Mouse (Mus musculus) kidney, embryonic 16.5 days (tissue): ENCODE measurements around the gene Ccdc142. TPM values are rescaled to one million over a fixed set of nuclear protein-coding genes. Genes with fewer than 3 reads are reported as not detected.

Experiments used
- ATAC-seq: fragments of 200-750 bp; cut with Nextera tagmentation; 2 replicates; pipeline ENCODE4 v1.8.0; 2017; ENCODE audit warnings: moderate TSS enrichment; ENCODE audit not compliant: low FRiP score, low TSS enrichment
- H3K27ac ChIP-seq: fragments of 300-500 bp; sonication (generic); 2 replicates; pipeline ENCODE4 v1.5.1; 2014; ENCODE audit warnings: low read length
- H3K27me3 ChIP-seq: fragments of 300-500 bp; sonication (generic); 2 replicates; pipeline ENCODE4 v1.6.1; 2014; ENCODE audit warnings: low read length, control low read depth, mixed read lengths; ENCODE audit not compliant: insufficient read depth
- H3K36me3 ChIP-seq: fragments of 300-500 bp; sonication (generic); 2 replicates; pipeline ENCODE4 v1.6.1; 2014; ENCODE audit warnings: low read length, control low read depth, mixed read lengths; ENCODE audit not compliant: insufficient read depth
- H3K4me1 ChIP-seq: fragments of 300-500 bp; sonication (generic); 2 replicates; pipeline ENCODE4 v1.6.1; 2014; ENCODE audit warnings: low read length, control low read depth, mixed read lengths; ENCODE audit not compliant: insufficient read depth
- H3K4me2 ChIP-seq: fragments of 300-500 bp; sonication (generic); replicated peaks from 2 replicates; pipeline ENCODE4 v1.6.1; 2014; ENCODE audit warnings: low read depth, low read length
- H3K4me3 ChIP-seq: fragments of 300-500 bp; sonication (generic); 2 replicates; pipeline ENCODE4 v1.5.1; 2014; ENCODE audit warnings: mild to moderate bottlenecking, low read length
- H3K9ac ChIP-seq: fragments of 300-500 bp; sonication (generic); replicated peaks from 2 replicates; pipeline ENCODE4 v1.6.1; 2014; ENCODE audit warnings: low read length
- H3K9me3 ChIP-seq: fragments of 300-500 bp; sonication (generic); 2 replicates; pipeline ENCODE4 v1.6.1; 2016; ENCODE audit warnings: low read length, control low read depth
- WGBS: fragments of 180-500 bp; shearing (Covaris S2); extraction: QIAGEN DNeasy Blood & Tissue Kit; methylation state at CpG from one replicate; pipeline ENCODE4 v1.1.7; 2014; 5-methylcytosine and 5-hydroxymethylcytosine counted together
- polyA plus RNA-seq: library from polyadenylated mRNA; unstranded; fragments of >200 nt; fragmentation: Nextera tagmentation; extraction: Ambion mirVana; gene quantifications from 2 replicates; pipeline ENCODE4 v1.2.1, GENCODE M21; 2015

The Ccdc142 gene
- 3.5 and 3.9 TPM in 2 replicates for polyA plus RNA-seq

DNA sequence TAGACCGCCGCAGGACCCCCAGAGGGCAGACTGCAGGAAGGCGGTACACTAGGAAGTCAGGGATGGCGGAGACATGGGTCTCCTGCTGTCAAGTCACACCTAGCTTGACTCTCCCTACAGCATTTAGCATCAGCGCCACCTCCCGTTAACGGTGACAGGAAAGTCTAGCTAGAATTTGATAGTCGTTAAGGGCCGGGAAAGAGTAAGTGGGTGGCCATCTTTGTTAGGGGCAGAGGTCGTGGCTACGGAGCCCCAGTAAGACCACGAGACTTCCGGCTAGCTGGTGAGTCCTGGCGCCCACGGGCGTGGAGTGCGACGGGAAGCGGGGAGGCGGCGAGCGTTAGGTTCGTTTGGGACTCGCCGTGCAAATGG is at the start of gene Ccdc142, which contains the start of gene Gm42688:
TSS of gene Ccdc142 (plus strand) at position 286 of the 372 bp plus-strand sequence.
TSS of gene Gm42688 (plus strand) at position 302 of the 372 bp plus-strand sequence.
- WGBS, result under 1% methylated on average over 25 of the region's 25 CpGs
- Histone ChIP-seq H3K4me2 (peak within 1 kb of the TSS; percentile 99), H3K36me3 (no peaks in the 10 kb centered on the region), H3K4me1 (peaks cover 30% of the 10 kb centered on the region), H3K4me3 (peak within 1 kb of the TSS; percentile 71), H3K9me3 (no peaks in the 10 kb centered on the region), H3K27ac (peak within 1 kb of the TSS; percentile 84), H3K27me3 (no peaks in the 10 kb centered on the region), H3K9ac (peak within 1 kb of the TSS; percentile 86)
- peak; percentile 89 for ATAC-seq

DNA sequence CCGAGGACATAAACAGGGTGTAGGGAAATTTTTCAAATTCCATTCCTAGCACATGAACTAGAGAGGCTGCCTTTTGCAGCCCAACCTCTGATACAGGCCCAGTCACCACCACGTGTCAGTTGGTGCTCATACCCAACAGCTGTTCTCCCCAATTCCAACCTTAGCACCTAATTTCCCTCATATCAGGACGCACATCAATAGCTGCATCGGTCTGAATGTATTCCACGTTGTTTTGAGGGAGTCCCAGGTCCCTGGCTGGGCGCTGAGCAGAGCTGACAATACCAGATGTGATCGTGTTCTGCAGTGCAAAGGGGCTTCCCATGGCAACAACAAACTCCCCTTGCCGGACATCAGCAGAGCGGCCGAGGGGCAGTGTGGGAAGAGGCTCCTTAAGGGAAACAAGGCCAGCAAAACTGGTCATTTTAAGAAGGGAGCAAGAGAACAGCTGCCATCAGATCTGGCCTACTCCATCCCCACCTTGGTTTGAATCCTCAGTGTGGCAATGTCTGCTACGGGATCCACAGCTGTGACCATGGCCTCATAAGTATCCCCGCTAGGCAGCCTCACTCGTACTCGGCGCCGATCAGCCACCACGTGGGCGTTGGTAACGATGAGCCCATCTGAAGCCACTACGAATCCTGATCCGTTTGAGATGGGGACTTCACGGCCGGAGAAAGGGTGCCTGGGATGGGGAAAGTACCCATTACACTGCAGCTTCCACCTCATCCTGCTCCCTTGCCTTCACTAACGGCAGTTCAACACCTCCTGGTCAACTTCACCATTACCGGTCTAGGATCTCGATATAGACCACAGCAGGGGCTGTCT is 48.1 kb upstream of the Ccdc142 start:
- H3K4me2 ChIP-seq, result peak overlapping the region; percentile 90
- no peak; the same call in 1 of the 2 replicates for ATAC-seq
- H3K27me3 ChIP-seq, result no peaks in the 10 kb centered on the region
- 1% methylated on average over 26 of the region's 26 CpGs for WGBS
- H3K4me1 ChIP-seq, result peaks cover 20% of the 10 kb centered on the region
- peak overlapping the region; percentile 97 for H3K4me3 ChIP-seq
- peak overlapping the region; percentile 94 for H3K9ac ChIP-seq
- peaks cover 33% of the 10 kb centered on the region for H3K36me3 ChIP-seq
- no peaks in the 10 kb centered on the region for H3K9me3 ChIP-seq
- peak overlapping the region; percentile 87 for H3K27ac ChIP-seq

DNA sequence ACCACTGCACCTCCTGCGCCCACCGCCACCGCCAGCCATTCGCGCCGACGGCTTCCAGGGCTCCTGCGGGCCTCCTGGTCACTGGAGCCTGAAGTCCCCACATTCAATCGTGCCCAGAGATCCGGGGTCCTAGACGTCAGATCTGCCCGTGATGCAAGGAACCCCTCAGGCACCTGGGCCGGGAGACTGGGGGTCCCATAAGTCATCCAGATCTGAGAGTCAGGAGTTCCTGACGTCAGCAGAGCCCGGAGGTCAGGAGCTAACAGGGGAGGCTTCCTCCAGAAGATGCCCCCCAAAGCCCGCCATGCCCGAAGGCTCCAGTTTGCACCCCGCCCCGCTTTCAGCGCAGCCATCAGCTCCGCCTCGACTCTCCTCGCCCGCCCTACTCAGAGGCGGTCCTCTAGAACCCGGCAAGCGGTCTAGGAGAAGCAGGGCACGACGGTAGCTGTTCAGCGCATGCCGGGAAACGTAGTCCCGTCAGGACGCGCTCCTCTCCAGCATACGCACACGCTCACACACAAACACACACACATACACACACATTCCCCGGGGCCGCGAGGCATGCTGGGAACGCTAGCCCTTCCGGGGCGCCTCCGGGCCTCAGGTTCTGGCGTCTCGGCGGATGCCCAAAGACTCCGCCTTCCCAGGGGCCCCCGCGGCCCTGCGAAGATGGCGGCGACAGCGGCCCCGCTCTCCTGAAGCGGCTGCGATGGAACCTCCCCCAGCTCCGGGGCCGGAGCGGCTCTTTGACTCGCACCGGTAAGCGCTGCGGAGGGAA is 47.1 kb upstream of the Ccdc142 start, which contains the start of gene Aup1:
TSS of gene Aup1 (plus strand) at position 448 of the 778 bp plus-strand sequence.
- Histone ChIP-seq H3K9ac (peak within 1 kb of the TSS; percentile 94), H3K4me1 (peaks cover 20% of the 10 kb centered on the region), H3K36me3 (peaks cover 33% of the 10 kb centered on the region), H3K27ac (peak within 1 kb of the TSS; percentile 87), H3K4me3 (peak within 1 kb of the TSS; percentile 97), H3K4me2 (peak within 1 kb of the TSS; percentile 90), H3K9me3 (no peaks in the 10 kb centered on the region), H3K27me3 (no peaks in the 10 kb centered on the region)
- ATAC-seq, result peak; percentile 97
- under 1% methylated on average over 58 of the region's 64 CpGs for WGBS

DNA sequence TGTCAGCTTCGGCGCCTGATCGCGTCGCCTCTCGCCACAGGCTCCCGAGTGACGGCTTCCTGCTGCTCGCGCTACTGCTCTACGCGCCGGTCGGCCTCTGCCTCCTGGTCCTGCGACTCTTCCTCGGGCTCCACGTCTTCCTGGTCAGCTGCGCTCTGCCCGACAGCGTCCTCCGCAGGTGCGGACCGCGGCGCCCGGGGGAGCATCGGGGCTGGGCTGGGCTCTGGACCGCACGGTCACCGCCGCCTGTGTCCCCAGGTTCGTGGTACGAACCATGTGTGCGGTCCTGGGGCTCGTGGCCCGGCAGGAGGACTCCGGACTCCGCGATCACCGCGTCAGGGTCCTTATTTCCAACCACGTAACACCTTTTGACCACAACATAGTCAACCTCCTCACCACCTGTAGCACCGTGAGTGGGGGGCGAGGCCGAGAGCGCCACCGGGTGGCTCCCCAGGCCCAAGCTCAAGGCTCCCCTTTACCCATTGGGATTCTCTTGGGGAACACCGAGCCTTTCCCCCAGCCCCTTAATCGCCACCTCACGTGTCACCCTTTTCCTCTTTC is 46.5 kb upstream of the Ccdc142 start, which contains the start of gene Htra2:
TSS of gene Htra2 (minus strand) at position 403 of the 561 bp plus-strand sequence.
- H3K27ac ChIP-seq, result peak within 1 kb of the TSS; percentile 87
- H3K9ac ChIP-seq, result peak within 1 kb of the TSS; percentile 94
- H3K9me3 ChIP-seq, result no peaks in the 10 kb centered on the region
- peak; percentile 36 for ATAC-seq
- peaks cover 20% of the 10 kb centered on the region for H3K4me1 ChIP-seq
- H3K4me3 ChIP-seq, result peak within 1 kb of the TSS; percentile 97
- H3K36me3 ChIP-seq, result peaks cover 33% of the 10 kb centered on the region
- under 1% methylated on average over 50 of the region's 50 CpGs for WGBS
- peak within 1 kb of the TSS; percentile 90 for H3K4me2 ChIP-seq
- no peaks in the 10 kb centered on the region for H3K27me3 ChIP-seq

DNA sequence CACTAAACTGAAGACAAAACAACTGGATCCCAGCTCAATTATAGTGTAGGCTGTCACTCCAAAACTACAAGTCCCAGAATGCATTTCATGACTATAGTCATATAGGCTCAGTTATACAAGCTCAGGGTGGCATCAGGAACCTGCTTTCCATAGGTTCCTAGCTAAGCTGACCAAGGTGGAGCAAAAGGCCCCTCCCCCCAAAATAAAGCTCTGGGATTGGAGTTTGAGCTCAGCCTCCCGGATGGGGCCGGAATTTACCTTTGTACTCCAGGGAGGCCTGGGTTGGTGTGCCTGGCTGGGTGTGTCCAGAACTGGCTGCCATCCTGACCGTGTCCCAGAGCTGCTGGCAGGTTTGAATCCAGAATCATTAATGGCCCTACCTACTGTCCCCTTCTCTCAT is 43.6 kb upstream of the Ccdc142 start, which contains the start of gene Dqx1:
TSS of gene Dqx1 (plus strand) at position 55 of the 400 bp plus-strand sequence.
- Histone ChIP-seq H3K36me3 (peaks cover 18% of the 10 kb centered on the region; the same call in 1 of the 2 replicates), H3K9ac (peak within 1 kb of the TSS; percentile 33), H3K4me2 (peak within 1 kb of the TSS; percentile 24), H3K4me3 (peak within 1 kb of the TSS; percentile 25), H3K27ac (peak within 1 kb of the TSS; percentile 51; the same call in 1 of the 2 replicates), H3K4me1 (peaks cover 18% of the 10 kb centered on the region), H3K9me3 (no peaks in the 10 kb centered on the region), H3K27me3 (peaks cover 13% of the 10 kb centered on the region)
- 60% methylated on average over 3 of the region's 3 CpGs for WGBS
- peak; percentile 8; the same call in 1 of the 2 replicates for ATAC-seq

DNA sequence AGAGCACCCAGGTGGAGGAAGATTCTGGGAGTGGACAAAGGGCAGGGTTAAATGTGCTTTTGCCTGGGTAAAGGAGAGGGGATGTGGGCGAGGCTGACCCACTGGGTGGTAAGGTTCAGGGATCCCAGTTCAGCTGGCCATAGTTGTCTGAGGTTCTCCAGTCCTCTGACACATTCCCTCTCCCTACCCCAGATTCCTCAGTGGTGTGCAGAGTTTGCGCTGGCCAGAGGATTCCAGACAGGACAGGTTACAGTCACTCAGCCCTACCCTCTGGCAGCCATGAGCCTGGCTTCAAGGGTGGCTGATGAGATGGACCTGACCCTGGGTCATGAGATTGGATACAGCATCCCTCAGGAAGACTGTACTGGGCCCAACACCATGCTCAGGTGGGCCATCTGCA is 42.7 kb upstream of the Ccdc142 start:
- WGBS, result 91% methylated on average over 2 of the region's 2 CpGs
- Histone ChIP-seq H3K27me3 (peaks cover 22% of the 10 kb centered on the region), H3K9ac (no peak overlapping the region), H3K4me1 (peaks cover 13% of the 10 kb centered on the region), H3K4me2 (peak overlapping the region; percentile 24; the same call in 1 of the 2 replicates), H3K9me3 (no peaks in the 10 kb centered on the region), H3K4me3 (no peak overlapping the region), H3K27ac (no peak overlapping the region), H3K36me3 (peaks cover 18% of the 10 kb centered on the region; the same call in 1 of the 2 replicates)
- no peak for ATAC-seq

DNA sequence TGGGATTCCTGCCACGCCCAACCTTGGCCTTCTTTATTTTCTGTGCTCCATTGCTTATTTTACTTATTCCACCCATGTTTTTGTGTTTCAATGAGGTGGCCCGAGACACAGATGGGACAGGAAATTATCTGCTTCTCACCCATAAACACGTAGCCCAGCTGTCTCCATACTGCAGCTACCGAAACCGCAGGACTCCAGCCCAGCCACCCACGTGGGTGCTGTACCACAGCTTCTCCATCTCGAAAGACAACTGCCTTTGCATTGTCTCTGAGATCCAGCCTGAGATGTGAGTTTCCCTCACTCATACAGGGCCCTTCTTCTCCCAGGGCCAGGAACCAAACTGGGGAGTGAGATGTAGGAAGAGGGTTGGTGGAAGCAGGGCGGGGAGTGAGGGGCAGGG is 35.4 kb upstream of the Ccdc142 start:
- H3K4me3 ChIP-seq, result no peak overlapping the region
- H3K9ac ChIP-seq, result no peak overlapping the region
- no peaks in the 10 kb centered on the region for H3K9me3 ChIP-seq
- 52% methylated on average over 8 of the region's 8 CpGs for WGBS
- H3K4me1 ChIP-seq, result peaks cover 18% of the 10 kb centered on the region
- H3K4me2 ChIP-seq, result no peak overlapping the region
- no peak for ATAC-seq
- no peak overlapping the region for H3K27ac ChIP-seq
- H3K27me3 ChIP-seq, result peaks cover 93% of the 10 kb centered on the region
- no peaks in the 10 kb centered on the region for H3K36me3 ChIP-seq

DNA sequence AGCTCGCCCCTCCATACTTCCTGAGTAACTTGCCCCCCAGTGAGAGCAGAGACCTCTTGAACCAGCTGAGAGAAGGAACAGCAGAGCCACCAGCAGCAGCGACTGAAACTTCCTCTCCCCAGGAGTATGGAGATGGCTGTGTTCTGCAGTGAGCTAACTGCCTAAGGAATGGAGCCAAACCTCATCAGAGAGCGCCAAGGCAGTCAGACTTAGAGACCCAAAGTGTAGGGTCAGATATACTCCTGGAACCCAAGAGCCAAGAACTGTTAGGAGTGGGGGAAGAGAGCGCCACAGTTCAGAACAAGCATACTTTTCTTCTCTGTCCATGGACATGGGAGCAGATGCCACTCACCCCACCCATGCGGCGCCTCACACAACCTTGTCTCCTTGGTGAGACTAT is 35.0 kb upstream of the Ccdc142 start:
- no peak overlapping the region for H3K27ac ChIP-seq
- ATAC-seq, result no peak
- no peak overlapping the region for H3K9ac ChIP-seq
- H3K4me3 ChIP-seq, result no peak overlapping the region
- H3K9me3 ChIP-seq, result no peaks in the 10 kb centered on the region
- H3K4me1 ChIP-seq, result peaks cover 23% of the 10 kb centered on the region
- no peak overlapping the region for H3K4me2 ChIP-seq
- no peaks in the 10 kb centered on the region for H3K36me3 ChIP-seq
- 46% methylated on average over 6 of the region's 6 CpGs for WGBS
- H3K27me3 ChIP-seq, result peaks cover 95% of the 10 kb centered on the region

DNA sequence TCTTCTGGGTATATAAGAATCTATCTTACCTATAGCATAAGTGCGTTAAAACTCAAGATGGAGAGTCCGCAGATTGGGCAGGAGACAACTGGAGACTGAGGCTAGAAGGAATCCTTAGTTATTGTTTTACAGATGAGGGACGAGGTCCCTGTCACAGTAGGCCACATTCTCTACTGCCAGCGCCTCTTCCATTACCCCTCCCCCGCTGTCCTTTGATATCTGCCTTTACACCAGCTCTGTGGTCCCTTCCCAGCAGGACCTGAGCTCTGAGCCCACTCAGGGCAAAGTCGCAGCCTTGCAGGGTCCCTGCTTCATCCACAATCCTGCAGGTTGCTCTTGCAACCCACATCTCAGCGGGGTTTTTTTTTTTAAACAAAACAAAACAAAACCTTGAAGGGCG is 33.2 kb upstream of the Ccdc142 start:
- peak overlapping the region; percentile 54 for H3K4me2 ChIP-seq

More for the DNA sequence above, 33.2 kb upstream of the Ccdc142 start:
- Histone ChIP-seq H3K9me3 (no peaks in the 10 kb centered on the region), H3K27me3 (peaks cover 98% of the 10 kb centered on the region), H3K4me1 (peaks cover 25% of the 10 kb centered on the region), H3K9ac (no peak overlapping the region), H3K36me3 (no peaks in the 10 kb centered on the region), H3K4me3 (peak overlapping the region; percentile 38), H3K27ac (no peak overlapping the region)
- ATAC-seq, result no peak
- WGBS, result 10% methylated on average over 8 of the region's 8 CpGs
